Comparison of ENCODE assay signal across 10 mouse cellular contexts in genomic region chr7:36207525-36208260, GRCm38 (mm10).
DNase-seq lines count a peak whose midpoint lies in the region.
"Had no signal": no experiment of that assay in that cellular context is flagged by ENCODE, and none has a peak within 500 bp of the region (broad histone marks: within the 10 kb centered on the region; RNA-seq: fewer than 3 reads in every experiment).

No protein-coding gene starts in this region.

- peak; percentile 34 to 40 for DNase-seq in frontal cortex, postnatal 36 days (ENCODE audit: low spot score in 2 of 2)
- DNase-seq in frontal cortex, postnatal 25 days (ENCODE audit: low spot score in 2 of 2): no peak
- DNase-seq in retina, postnatal 1 day: peak; percentile 29
- DNase-seq in retina, embryonic 14.5 days (ENCODE audit: low spot score): no peak
- peak; percentile 59 for DNase-seq in left cerebral cortex, postnatal 4 days
- DNase-seq in urinary bladder, adult 18-20 months (ENCODE audit: low spot score in 2 of 2): no peak
- no peak for DNase-seq in MN1 (ENCODE audit: low spot score)
- DNase-seq: adrenal gland, adult 2 months; lung, postnatal 4 days; thymus, postnatal 36 days had no signal

- intact Hi-C loops in left cerebral cortex, postnatal 4 days (cut with DNase I): no loop called here

Comparison
In these comparisons a context has a peak if more than half of its experiments do, and no peak if none do; other contexts are left out.
1. DNase-seq: peak in frontal cortex, postnatal 36 days (2 of 2), retina, postnatal 1 day (single experiment) and left cerebral cortex, postnatal 4 days (single experiment); none in frontal cortex, postnatal 25 days (0 of 2), retina, embryonic 14.5 days (single experiment), urinary bladder, adult 18-20 months (0 of 2) and MN1 (single experiment).